Mouse (Mus musculus) E14TG2a.4 (cell line): ENCODE results near the gene Fbxw18.
"Not testable (repeated sequence)": the region's sequence is repeated elsewhere in the genome, so short reads cannot be mapped to it uniquely, and the experiment has no call there.

Source experiments
- CTCF ChIP-seq: conservative IDR thresholded peaks from 2 replicates; pipeline ENCODE4 v1.5.1; 2014; ENCODE audit warnings: low read length
- NANOG ChIP-seq: IDR thresholded peaks from 2 replicates; pipeline ENCODE4 v1.6.1; 2014; ENCODE audit warnings: borderline replicate concordance, low read length, mixed read lengths
- POU5F1 ChIP-seq: IDR thresholded peaks from 2 replicates; pipeline ENCODE4 v1.6.1; 2014; ENCODE audit warnings: low read length, borderline replicate concordance

DNA sequence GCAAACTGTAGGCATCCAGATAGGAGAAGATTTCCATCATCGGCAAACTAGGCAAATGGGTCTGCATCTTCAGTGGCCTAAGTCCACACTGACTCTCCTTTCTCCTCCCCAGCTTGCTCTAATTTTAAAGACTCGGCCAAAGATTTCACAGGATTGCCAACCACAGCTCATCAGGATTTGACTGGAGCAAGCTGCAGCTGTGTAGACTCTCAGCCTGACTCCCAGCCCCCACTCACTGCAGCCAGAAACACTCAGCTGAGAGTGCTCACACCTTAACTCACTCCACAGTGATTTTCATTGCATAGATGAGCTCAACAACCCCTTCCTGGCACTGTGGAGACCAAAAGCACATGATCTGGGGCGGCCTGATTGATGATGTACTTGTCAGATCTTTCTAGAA is 43.5 kb upstream of the Fbxw18 start, which contains the start of gene Fbxw26:
- TF ChIP-seq CTCF, NANOG, POU5F1: not testable (repeated sequence)
